22 mouse cellular contexts compared by ENCODE assay signal in the genomic region with DNA sequence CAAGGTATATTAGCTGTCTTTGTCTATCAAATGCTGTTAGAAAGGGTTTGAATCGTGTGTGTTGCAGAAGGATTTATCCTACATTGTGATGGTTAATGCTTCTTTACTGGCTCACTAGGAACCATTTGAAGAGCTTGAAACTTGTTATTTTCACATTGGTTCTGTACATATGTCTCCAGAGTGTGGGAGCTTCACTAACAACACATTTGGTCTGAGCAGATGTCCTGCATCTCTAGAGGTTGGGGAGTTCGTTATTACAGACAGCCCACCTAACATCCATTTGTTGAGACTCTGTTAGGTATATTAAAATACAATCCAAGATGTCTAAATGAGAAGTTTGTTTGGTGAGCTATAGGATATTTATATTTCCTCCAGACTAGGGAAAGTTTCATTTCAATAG.
"Had no signal": no experiment of that assay in that cellular context is flagged by ENCODE, and none has a peak within 500 bp of the region (broad histone marks: within the 10 kb centered on the region; RNA-seq: fewer than 3 reads in every experiment).

No protein-coding gene starts in this region.

- DNase-seq: gastrocnemius, adult 2 months; gastrocnemius, postnatal 10 days; gastrocnemius, postnatal 25 days; heart, adult 18-20 months; heart, postnatal 10 days; heart, postnatal 4 days; kidney, adult 18-20 months; kidney, adult 8-10 months; kidney, postnatal 10 days; kidney, postnatal 36 days; layer of hippocampus, postnatal 36 days; left cerebral cortex, postnatal 4 days had no signal

- H3K27ac ChIP-seq: gastrocnemius, adult 2 months; heart, embryonic 10.5 days; hindbrain, embryonic 10.5 days; hindbrain, embryonic 12.5 days; hindbrain, embryonic 14.5 days; intestine, embryonic 15.5 days; limb, embryonic 13.5 days; limb, embryonic 15.5 days; liver, embryonic 12.5 days; liver, embryonic 14.5 days had no signal

- H3K4me3 ChIP-seq: gastrocnemius, adult 2 months; heart, embryonic 10.5 days; heart, embryonic 12.5 days; hindbrain, embryonic 10.5 days; hindbrain, embryonic 12.5 days; intestine, embryonic 15.5 days; limb, embryonic 13.5 days; limb, embryonic 15.5 days; liver, embryonic 12.5 days had no signal
